Mouse (Mus musculus): ENCODE measurements around the gene Efcc1. TPM values are rescaled to one million over a fixed set of nuclear protein-coding genes. Genes with fewer than 3 reads are reported as not detected.

Gene Efcc1
- polyA plus RNA-seq, 1 experiment from 2014 or later = 0.16 TPM

Other genes with a start within 250 kb of the Efcc1 start
- gene Arhgap25, start 197.6 kb upstream of the Efcc1 start, polyA plus RNA-seq (2015; fragmentation: Nextera tagmentation; extraction: Ambion mirVana) = 4.0 and 4.9 TPM in 2 replicates
- gene Prokr1, start 140.1 kb upstream of the Efcc1 start, polyA plus RNA-seq (2015; fragmentation: Nextera tagmentation; extraction: Ambion mirVana) = 5.4 and 6.7 TPM in 2 replicates
- 14.6 and 15.5 TPM in 2 replicates for gene Aplf, start 58.7 kb upstream of the Efcc1 start, polyA plus RNA-seq (2015; fragmentation: Nextera tagmentation; extraction: Ambion mirVana)
- gene Gp9, start 47.2 kb downstream of the Efcc1 start, polyA plus RNA-seq (2015; fragmentation: Nextera tagmentation; extraction: Ambion mirVana) = 26.8 and 29.9 TPM in 2 replicates
- 33.2 and 44.8 TPM in 2 replicates for gene Rab43, start 81.3 kb downstream of the Efcc1 start, polyA plus RNA-seq (2015; fragmentation: Nextera tagmentation; extraction: Ambion mirVana)
- gene Gm45140, start 104.9 kb downstream of the Efcc1 start, polyA plus RNA-seq (2015; fragmentation: Nextera tagmentation; extraction: Ambion mirVana) = 3.0 and 4.1 TPM in 2 replicates
- gene Isy1, start 107.9 kb downstream of the Efcc1 start, polyA plus RNA-seq (2015; fragmentation: Nextera tagmentation; extraction: Ambion mirVana) = 21.7 and 24.1 TPM in 2 replicates
- gene Cnbp, start 120.2 kb downstream of the Efcc1 start, polyA plus RNA-seq (2015; fragmentation: Nextera tagmentation; extraction: Ambion mirVana) = 526 and 529 TPM in 2 replicates
- gene Copg1, start 156.9 kb downstream of the Efcc1 start, polyA plus RNA-seq (2015; fragmentation: Nextera tagmentation; extraction: Ambion mirVana) = 56.2 and 61.2 TPM in 2 replicates
- 18.9 and 19.2 TPM in 2 replicates for gene Hmces, start 183.1 kb downstream of the Efcc1 start, polyA plus RNA-seq (2015; fragmentation: Nextera tagmentation; extraction: Ambion mirVana)

All from liver, embryonic 15.5 days (tissue).